Mouse (Mus musculus) cerebellum, adult 9-11 months (tissue): ENCODE results near the gene Rdh8.
A peak's percentile ranks its signal among the peaks of the same experiment; 100 is the strongest.
"Not testable (repeated sequence)": the region's sequence is repeated elsewhere in the genome, so short reads cannot be mapped to it uniquely, and the experiment has no call there.

Experiments
- DNase-seq: peaks from one replicate; pipeline ENCODE4 v3.0.0; 2022

Gene Rdh8

DNA sequence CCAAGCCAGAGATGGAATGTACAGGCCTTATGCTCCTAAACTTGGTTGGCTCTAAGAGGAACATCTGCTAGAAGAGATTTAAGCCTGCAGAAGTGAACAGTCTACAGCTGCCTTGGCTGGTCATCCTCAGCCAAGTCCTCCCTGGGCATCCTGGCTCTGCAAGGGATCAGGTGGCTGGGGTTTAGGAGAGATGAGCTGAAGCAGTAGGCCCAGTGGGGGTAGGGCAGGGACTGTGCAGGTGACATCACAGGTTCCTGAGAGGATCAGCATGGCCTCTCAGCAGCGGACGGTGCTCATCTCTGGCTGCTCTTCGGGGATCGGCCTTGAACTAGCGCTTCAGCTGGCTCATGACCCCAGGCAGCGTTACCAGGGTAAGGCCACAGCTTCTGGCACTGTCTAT, at the start of gene Rdh8:
Gene Rdh8, plus strand, starts transcription at position 268 of the 400 bp plus-strand sequence.
- no peak for DNase-seq

DNA sequence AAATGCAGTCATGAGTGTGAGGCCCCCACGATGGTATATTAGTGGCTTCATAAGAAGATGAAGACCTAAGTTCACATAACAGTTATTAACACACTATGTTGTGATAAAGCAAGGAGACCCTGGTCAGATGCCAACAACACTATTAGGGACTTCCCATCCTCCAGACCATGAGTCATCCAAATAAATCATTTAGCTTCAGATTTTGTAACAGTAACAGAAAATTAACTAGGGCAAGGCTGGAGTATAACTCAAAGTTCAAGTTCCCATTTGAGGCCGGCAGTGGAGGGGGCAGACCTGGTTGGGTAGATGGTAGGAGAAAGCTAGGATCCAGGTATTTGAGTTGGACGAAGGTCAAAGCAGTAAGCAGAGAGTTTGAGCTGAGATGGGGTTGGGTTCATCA, 37.0 kb upstream of the Rdh8 start:
- no peak for DNase-seq

DNA sequence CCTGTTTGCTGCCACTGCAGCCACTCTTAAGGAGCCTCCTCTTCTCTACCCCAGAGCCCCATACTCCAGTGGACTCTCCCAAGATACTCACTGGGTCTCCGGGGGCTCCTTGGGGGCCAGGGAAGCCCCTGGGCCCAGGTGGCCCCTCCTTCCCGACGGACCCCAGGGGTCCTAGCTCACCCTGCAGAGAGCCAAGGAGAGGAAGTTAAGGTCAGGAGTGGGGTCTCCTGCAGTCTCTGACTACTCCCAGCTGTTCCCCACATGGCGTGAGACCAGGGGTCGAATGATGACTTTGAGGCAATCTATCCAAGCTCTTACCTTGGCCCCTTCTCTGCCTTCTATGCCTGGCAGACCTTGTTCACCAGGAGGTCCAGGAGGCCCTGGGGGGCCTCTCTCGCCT, 33.2 kb upstream of the Rdh8 start:
- DNase-seq, result no peak

- no peak for DNase-seq
These were observed 30.3 kb upstream of the Rdh8 start for GRCm38 (mm10) chr9:20787992-20788391.

DNA sequence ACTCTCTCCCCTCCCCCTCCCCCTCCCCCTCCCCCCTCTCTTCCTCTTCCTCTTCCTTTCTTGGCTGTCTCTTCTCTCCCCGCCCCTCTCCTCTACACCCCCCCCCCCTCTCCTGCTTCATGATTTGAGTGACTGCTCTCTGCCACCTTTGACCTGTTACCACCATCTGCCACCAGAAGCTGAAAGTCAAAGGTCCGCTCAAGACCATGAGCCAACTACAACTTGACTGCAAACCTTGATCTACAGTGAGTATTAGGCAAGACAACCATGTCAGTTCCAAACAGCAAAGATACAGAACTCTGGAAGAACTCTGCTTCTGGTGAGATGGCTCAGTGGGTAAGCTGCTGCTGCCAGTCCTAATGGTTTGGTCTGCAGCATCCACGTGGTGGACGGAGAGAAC, 28.7 kb upstream of the Rdh8 start:
- no peak for DNase-seq

GRCm38 (mm10) chr9:20790345-20790744, 28.0 kb upstream of the Rdh8 start:
- DNase-seq, result no peak

DNA sequence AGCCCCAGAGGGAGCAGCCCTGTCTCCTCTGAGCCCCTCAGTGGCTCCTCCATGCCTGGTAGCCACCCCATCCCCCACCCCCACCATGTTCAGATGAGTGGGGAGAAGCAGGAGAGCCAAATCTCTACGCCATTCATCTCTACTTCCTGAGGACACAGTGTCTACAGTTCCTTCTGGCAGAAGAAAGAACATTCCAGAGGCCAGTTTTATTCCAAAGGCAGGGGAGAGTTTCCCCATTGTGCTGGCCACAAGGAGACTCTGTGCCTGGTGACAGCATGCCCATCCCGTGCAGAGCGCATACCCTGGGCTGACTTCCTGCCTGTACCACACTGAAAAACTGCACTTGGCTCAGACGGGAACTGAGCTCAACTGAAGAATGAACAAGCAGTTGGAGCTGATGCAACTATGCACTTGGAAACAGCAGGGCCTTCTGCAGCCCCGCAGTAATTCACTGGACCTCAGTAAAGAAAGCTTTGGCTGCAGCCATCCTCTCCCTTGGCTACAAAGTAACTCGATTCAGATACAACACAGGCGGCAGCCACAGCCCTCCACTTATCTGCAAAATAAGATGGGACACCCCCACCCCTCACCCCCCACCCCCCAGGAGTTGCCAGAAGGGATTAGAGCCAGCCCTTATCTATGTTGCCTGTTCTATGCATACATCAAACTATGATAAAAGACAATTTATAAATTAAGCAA, 24.0 kb upstream of the Rdh8 start:
- DNase-seq, result peak; percentile 61

GRCm38 (mm10) chr9:20804266-20805158, 13.8 kb upstream of the Rdh8 start:
- peak; percentile 18 for DNase-seq

DNA sequence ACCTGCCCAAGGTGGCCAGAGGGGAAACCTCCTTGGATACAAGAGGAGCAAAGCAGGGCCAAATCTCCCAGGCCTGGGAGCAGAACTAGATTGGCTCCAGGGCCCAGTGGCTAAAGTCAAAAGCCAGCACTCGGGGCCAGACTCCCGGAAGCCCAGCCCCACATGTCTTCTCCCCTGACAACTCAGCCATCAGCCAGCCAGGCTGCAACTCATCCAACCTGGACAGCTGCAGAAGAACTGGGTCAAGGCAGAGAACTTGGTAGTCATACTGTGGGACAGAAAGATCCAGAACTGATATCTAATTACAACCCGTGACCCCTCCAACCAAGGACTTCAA, 13.2 kb upstream of the Rdh8 start:
- DNase-seq, result no peak

- no peak for DNase-seq
These were observed 12.6 kb upstream of the Rdh8 start for GRCm38 (mm10) chr9:20805706-20806105.

DNA sequence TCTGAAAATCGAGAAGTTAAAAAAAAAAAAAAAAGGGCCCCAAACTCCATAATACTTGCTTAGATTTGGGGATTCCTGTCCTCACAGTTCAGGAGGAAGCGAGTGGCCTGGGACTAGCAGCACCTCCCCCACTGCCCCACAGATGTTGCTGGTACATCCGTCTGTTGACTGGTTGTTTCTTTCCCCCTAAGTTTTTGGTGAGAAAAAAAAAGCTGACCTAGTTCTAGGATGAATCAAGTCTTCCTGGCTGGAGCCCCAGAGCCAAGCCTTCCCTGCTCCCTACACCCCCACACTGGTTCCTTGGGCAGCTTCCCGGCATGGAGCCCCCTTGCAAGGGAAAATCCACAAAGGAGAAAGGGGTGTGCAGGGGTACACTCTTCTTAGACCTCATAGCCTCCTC, 8.0 kb upstream of the Rdh8 start:
- no peak for DNase-seq

DNA sequence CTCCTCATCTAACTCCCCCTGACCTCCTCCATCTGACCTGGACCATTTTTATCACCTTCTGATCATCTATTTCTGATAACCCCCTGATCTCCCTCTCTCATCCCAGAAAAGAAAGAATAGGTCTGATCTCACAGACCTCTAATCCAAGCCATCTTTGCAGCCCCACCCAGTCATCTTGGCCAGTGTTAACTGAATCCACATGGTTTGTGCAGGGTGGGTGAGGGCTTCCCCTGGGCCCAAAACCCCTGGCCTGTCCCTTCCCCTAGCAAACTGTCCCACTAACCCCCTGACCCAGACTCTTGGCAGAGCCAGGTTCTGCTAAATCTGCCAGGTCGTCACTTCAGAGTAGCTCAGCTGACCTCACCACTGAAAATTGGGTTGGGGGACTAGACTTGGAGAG, 7.5 kb upstream of the Rdh8 start:
- no peak for DNase-seq

DNA sequence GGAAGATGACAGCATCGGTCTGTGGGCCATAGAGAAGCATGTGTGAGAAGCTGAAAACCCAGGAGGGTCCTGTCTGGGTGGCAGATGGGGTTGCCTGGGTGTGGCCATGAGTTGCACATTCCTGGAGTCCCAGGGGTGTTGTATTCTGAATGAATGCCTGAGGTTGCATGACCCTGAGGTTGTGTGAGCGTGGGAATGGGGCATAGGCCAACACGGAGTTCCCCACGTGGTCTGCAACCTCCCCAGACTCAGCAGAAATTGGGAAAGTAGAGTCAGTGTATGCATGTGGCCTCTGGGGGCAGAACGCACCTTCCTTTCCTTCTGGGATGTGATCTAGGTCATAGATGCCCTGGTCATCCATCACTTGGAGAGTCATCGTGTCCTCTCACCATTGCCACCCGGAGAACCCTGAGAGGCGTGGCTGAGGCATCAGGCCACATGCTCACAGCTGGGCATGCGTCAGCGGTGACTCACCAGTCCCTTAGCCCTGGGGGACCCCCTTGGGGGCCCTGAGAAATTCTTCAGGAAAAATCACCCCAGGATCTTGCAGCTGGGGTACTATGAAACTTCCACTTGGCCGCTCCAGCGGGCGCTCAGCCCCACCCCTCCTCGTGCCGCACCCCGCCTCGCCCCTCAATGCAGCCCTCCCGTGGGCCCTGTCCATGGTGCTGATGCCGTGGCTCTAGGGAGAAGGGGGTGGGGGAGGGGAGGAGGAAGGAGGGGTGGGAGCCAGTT, 5.6 kb upstream of the Rdh8 start:
- no peak for DNase-seq

- no peak for DNase-seq
These were observed 3.6 kb upstream of the Rdh8 start, which contains the start of gene Col5a3 for GRCm38 (mm10) chr9:20814521-20815272. Gene Col5a3, minus strand, starts transcription at chr9:20815067.

DNA sequence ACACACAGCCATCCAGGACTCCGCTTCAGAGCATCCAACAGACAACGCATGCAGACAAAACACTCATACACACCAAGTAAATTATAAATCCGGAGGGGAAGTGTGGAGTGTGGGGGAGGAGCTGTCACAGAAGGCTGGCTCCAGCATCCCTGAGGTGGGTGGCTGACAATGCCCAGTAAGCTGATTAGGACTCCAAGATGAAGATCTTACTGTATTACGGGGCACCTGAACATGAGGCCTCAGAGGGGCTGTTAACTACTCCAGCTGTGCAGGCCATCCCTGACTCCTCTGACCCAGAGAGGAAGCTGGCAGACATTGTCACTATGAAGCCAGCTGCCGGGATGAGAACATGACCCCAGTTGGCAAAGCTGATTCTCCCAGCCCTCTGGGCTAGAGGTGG, 1.7 kb downstream of the Rdh8 start:
- DNase-seq, result no peak

DNA sequence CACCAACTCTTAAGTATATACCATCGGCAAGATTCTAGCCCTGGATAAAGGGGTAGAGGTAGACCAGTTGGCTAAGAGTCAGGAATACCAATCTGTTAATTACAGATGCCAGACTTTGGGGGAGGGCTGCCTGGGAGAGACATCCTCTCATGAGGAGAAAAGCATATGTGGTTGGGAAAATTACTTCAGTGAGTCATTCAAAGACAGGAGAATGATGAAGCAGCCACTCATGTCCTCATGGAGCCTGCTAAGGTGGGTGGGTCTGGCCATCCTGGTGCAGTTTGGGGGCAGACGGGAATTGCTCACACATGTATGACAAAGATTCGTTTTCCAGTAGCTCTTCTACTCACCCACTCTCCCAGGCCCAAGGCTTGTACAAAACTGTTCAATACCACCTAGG, 4.5 kb downstream of the Rdh8 start:
- no peak for DNase-seq

DNA sequence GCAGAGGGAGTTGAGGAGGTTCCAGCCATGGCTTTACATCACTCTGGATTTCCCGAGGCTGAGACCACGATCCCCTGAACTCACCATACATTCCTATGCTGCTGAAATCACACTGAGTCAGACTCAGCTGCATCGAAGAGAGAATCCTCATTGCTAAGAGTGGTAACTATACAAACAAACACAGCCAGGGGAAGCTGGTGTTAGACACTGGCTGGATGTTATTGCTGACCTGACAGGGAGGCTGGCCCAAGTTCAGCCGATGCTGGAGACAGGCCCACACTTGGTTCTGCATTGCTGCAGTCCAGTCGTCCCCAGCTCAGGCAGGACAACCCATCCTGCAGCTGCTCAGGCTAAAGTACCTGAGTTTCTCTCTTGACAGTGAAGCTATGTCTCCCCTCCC, 7.5 kb downstream of the Rdh8 start:
- no peak for DNase-seq

GRCm38 (mm10) chr9:20828127-20828526, 9.8 kb downstream of the Rdh8 start:
- DNase-seq, result no peak

GRCm38 (mm10) chr9:20830901-20831643, 12.8 kb downstream of the Rdh8 start:
- DNase-seq, result peak; percentile 88

GRCm38 (mm10) chr9:20834881-20835280, 16.6 kb downstream of the Rdh8 start:
- DNase-seq, result no peak

DNA sequence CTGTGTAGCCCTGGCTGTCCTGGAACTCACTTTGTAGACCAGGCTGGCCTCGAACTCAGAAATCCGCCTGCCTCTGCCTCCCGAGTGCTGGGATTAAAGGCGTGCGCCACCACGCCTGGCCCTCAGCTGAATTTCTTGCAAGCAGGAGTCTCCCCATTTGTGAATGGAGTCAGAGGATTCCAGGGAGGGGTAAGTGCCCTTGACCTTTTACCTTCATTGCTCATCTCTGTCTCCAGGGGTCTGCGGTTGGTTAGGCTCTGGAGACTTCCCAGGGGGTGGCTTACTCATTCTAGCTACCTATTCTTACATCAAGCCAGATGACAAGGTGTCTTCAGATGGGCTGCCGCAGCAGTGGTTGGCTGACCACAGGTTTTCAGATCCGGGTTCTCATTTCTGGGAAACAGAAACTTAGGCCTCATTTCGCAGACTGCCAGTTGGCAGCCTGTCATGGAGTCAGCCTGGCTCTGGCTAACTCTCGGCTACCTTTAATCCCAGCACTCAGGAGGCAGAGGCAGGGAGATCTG, 17.2 kb downstream of the Rdh8 start:
- DNase-seq, result not testable (repeated sequence)
